Mouse (Mus musculus): ENCODE measurements around the gene Rnf146. TPM values are rescaled to one million over a fixed set of nuclear protein-coding genes. Genes with fewer than 3 reads are reported as not detected.
A peak's percentile ranks its signal among the peaks of the same experiment; 100 is the strongest.

The Rnf146 gene
- total and polyA plus RNA-seq, 3 experiments = 26.3 to 27.2 TPM; not detected in 1

GRCm38 (mm10) chr10:29333836-29334235, 28.4 kb downstream of the Rnf146 start:
- Histone ChIP-seq H3K27me3 (ENCODE audit: control insufficient read depth in 1 of 2, insufficient read depth in 2 of 2, low read length in 2 of 2) (no peaks in the 10 kb centered on the region), H3K4me3 (ENCODE audit: control insufficient read depth in 1 of 2, insufficient read depth in 1 of 2, low read depth in 2 of 2, low read length in 2 of 2) (no peak overlapping the region), H3K27ac (ENCODE audit: control insufficient read depth, low read depth, low read length) (no peak overlapping the region), H3K79me2 (ENCODE audit: control insufficient read depth, insufficient read depth, low read length, poor library complexity) (no peaks in the 10 kb centered on the region), H3K36me3 (ENCODE audit: control insufficient read depth in 1 of 2, insufficient read depth in 2 of 2, low read length in 2 of 2) (no peaks in the 10 kb centered on the region), H3K4me1 (ENCODE audit: control insufficient read depth in 1 of 2, insufficient read depth in 2 of 2, low read length in 2 of 2) (no peaks in the 10 kb centered on the region), H3K9me3 (replicated peaks; ENCODE audit: insufficient read depth, low read length) (no peaks in the 10 kb centered on the region), H3K9ac (ENCODE audit: control insufficient read depth, low read depth, low read length, poor library complexity, severe bottlenecking) (no peak overlapping the region)
- no peak for TF ChIP-seq USF2 (IDR thresholded peaks at IDR 0.05; ENCODE audit: borderline replicate concordance in 1 of 2, insufficient read depth in 1 of 2, low read depth in 1 of 2, low read length in 2 of 2)
- DNase-seq (ENCODE audit: low read depth, low spot score) = peak; percentile 24

- DNase-seq (ENCODE audit: low read depth, low spot score) = no peak
- no peaks in the 10 kb centered on the region for H3K36me3 ChIP-seq (ENCODE audit: control insufficient read depth in 1 of 2, insufficient read depth in 2 of 2, low read length in 2 of 2)
- H3K27me3 ChIP-seq (ENCODE audit: control insufficient read depth in 1 of 2, insufficient read depth in 2 of 2, low read length in 2 of 2) = no peaks in the 10 kb centered on the region
- no peaks in the 10 kb centered on the region for H3K4me1 ChIP-seq (ENCODE audit: control insufficient read depth in 1 of 2, insufficient read depth in 2 of 2, low read length in 2 of 2)
- H3K79me2 ChIP-seq (ENCODE audit: control insufficient read depth, insufficient read depth, low read length, poor library complexity) = no peaks in the 10 kb centered on the region
- no peak for TF ChIP-seq MEF2A (IDR thresholded peaks at IDR 0.05; ENCODE audit: extremely low read depth, insufficient replicate concordance, low read depth, low read length, poor library complexity, severe bottlenecking)
- H3K9ac ChIP-seq (ENCODE audit: control insufficient read depth, low read depth, low read length, poor library complexity, severe bottlenecking) = no peak overlapping the region
- H3K27ac ChIP-seq (ENCODE audit: control insufficient read depth, low read depth, low read length) = no peak overlapping the region
- no peak overlapping the region for H3K4me3 ChIP-seq (ENCODE audit: control insufficient read depth in 1 of 2, insufficient read depth in 1 of 2, low read depth in 2 of 2, low read length in 2 of 2)
- H3K9me3 ChIP-seq (replicated peaks; ENCODE audit: insufficient read depth, low read length) = no peaks in the 10 kb centered on the region
These were observed 37.4 kb downstream of the Rnf146 start for GRCm38 (mm10) chr10:29324817-29325216.

- H3K27me3 ChIP-seq (ENCODE audit: control insufficient read depth in 1 of 2, insufficient read depth in 2 of 2, low read length in 2 of 2) = no peaks in the 10 kb centered on the region
- H3K4me3 ChIP-seq (ENCODE audit: control insufficient read depth in 1 of 2, insufficient read depth in 1 of 2, low read depth in 2 of 2, low read length in 2 of 2) = peak overlapping the region; percentile 92 to 96
- H3K4me1 ChIP-seq (ENCODE audit: control insufficient read depth in 1 of 2, insufficient read depth in 2 of 2, low read length in 2 of 2) = peaks cover 0 to 2% of the 10 kb centered on the region in 2 experiments; a peak in 2 of 4 replicates
- peak overlapping the region; percentile 70 for H3K9ac ChIP-seq (ENCODE audit: control insufficient read depth, low read depth, low read length, poor library complexity, severe bottlenecking)
- peaks cover 10% of the 10 kb centered on the region for H3K79me2 ChIP-seq (ENCODE audit: control insufficient read depth, insufficient read depth, low read length, poor library complexity)
- DNase-seq (ENCODE audit: low read depth, low spot score) = peak; percentile 51
- peaks cover 0 to 14% of the 10 kb centered on the region in 2 experiments; a peak in 3 of 4 replicates for H3K36me3 ChIP-seq (ENCODE audit: control insufficient read depth in 1 of 2, insufficient read depth in 2 of 2, low read length in 2 of 2)
- H3K27ac ChIP-seq (ENCODE audit: control insufficient read depth, low read depth, low read length) = no peak overlapping the region
- TF ChIP-seq ZMIZ1 (IDR thresholded peaks at IDR 0.05; ENCODE audit: low read depth, low read length) = no peak
- no peak for TF ChIP-seq ELF1 (IDR thresholded peaks at IDR 0.05; ENCODE audit: low read depth, low read length)
- TF ChIP-seq RCOR1 (IDR thresholded peaks at IDR 0.05; ENCODE audit: low read depth, low read length) = no peak
- peak; percentile 83 for TF ChIP-seq ZNF384 (IDR thresholded peaks at IDR 0.05; ENCODE audit: low read depth, low read length)
- TF ChIP-seq NRF1 (IDR thresholded peaks at IDR 0.05; ENCODE audit: insufficient read depth, low read depth, low read length, poor library complexity, severe bottlenecking) = no peak
- no peak for TF ChIP-seq JUND (IDR thresholded peaks at IDR 0.05; ENCODE audit: low read depth, low read length)
- 0 out of 2 replicates have a peak, but pooled peaks have one; percentile 16 for TF ChIP-seq SIN3A (IDR thresholded peaks at IDR 0.05; ENCODE audit: low read length)
- no peak for TF ChIP-seq GABPA (IDR thresholded peaks at IDR 0.05; ENCODE audit: low read depth, low read length)
- TF ChIP-seq MYB (IDR thresholded peaks at IDR 0.05; ENCODE audit: low read depth, low read length) = no peak
- TF ChIP-seq CTCF (IDR thresholded peaks at IDR 0.05 in 2 of 3, conservative IDR thresholded peaks at IDR 0.05 in 1 of 3; ENCODE audit: control insufficient read depth in 1 of 3, insufficient read depth in 1 of 3, low read depth in 2 of 3, low read length in 3 of 3, poor library complexity in 1 of 3, severe bottlenecking in 1 of 3) = no peak
- peak; percentile 45 for TF ChIP-seq MXI1 (IDR thresholded peaks at IDR 0.05; ENCODE audit: low read depth, low read length)
- H3K9me3 ChIP-seq (replicated peaks; ENCODE audit: insufficient read depth, low read length) = no peaks in the 10 kb centered on the region
These were observed 48.3 kb downstream of the Rnf146 start for GRCm38 (mm10) chr10:29313905-29314304.

Measured in MEL (cell line).